Mouse (Mus musculus) hematopoietic stem cell, adult 5-6 weeks (primary cell): ENCODE results near the gene Trim24. TPM values are rescaled to one million over a fixed set of nuclear protein-coding genes. Genes with fewer than 3 reads are reported as not detected.

Experiments
- ATAC-seq, 2 experiments: fragments of 125-278 bp in 1 of 2; replicated peaks in 1 of 2; 2 replicates each; pipeline ENCODE4 v1.8.0; 2016 to 2017; ENCODE audit warnings: inconsistent platforms in 2 of 2, mild to moderate bottlenecking in 2 of 2, moderate number of reproducible peaks in 2 of 2, low read depth in 1 of 2, moderate TSS enrichment in 1 of 2; ENCODE audit not compliant: low FRiP score in 2 of 2, poor library complexity in 2 of 2, severe bottlenecking in 2 of 2, insufficient read depth in 1 of 2, low TSS enrichment in 1 of 2
- total RNA-seq: library from RNA; stranded (forward); fragments of 172-1452, 232-1000 nt; gene quantifications from 2 replicates; pipeline ENCODE4 v1.2.3, GENCODE M21; 2017

Trim24 gene
- total RNA-seq, 1 experiment from 2014 or later: 46.1 TPM

DNA sequence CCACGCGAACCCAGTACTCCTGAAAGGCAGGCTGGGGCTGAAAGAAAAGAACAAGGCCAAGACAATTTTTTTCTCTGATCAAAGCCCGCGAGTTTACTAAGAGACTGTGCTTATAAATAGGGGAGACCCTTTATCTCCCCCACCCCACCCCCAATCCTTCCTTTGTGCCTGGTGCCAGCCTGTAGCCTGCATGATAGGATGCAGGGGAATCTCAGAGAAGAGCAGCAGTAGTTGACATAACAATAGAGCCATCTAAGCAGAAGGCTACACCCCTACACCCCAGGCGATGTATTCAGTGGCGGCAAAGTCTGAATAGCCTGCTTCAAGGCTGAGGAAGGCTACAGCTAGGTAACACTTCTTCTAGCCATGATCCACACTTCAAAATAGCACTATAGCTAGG lies 65.9 kb downstream of the Trim24 start:
- no peak for ATAC-seq

DNA sequence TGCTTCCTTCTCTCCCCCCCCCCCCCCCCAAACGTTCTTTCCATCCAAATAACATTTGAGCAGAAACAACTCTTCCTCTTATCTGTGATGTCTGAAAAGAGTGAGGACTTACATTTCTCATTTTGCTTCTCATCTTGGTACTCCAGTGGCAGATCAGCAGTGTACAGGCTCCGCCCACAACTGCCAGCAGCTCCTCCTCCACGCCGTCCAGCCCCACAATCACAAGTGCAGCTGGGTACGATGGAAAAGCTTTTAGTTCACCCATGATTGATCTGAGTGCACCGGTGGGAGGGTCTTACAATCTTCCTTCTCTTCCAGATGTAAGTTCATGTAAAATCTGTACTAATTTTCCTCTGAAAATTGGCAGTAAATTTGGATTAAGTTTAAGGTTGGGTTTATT lies 80.7 kb downstream of the Trim24 start:
- ATAC-seq: no peak

DNA sequence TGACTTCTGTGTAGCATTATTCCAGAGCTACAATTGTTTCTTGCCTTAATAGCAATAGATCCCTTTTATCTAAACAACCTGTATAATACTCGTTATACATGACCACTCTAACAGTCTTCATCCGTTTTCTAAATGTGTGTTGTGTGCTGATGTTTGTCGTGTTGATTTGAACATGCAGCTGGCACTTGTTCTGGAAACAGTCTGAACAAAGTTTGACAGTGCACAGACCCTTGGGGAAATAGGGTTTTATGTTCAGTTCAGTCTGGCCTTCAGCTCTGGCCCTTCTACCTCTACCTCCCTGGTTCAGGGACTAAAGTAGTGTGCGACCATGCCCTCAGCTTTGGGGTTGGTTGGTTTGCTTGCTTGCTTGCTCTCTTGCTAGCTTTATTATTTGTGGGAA lies 96.8 kb downstream of the Trim24 start:
- ATAC-seq: no peak

DNA sequence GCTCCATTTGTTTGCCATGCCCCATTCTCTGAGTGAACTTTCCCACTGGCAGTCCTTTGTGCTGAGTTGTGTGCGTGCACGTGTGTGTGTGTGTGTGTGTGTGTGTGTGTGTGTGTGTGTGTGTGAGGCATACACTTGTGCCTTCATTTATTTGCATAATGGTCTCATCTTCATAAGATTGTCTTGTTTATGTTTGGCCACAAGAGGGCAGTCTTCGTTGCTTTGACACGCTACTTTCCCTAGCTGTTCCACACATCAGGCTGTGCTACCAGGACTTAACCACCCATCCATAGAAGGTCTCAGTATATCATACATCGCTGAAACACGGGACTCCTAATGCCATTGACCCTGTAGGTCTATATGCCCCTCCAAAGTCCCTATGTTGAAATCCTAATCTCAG lies 136.8 kb downstream of the Trim24 start:
- ATAC-seq: peak; percentile 46 to 62; a peak in 3 of 4 replicates

DNA sequence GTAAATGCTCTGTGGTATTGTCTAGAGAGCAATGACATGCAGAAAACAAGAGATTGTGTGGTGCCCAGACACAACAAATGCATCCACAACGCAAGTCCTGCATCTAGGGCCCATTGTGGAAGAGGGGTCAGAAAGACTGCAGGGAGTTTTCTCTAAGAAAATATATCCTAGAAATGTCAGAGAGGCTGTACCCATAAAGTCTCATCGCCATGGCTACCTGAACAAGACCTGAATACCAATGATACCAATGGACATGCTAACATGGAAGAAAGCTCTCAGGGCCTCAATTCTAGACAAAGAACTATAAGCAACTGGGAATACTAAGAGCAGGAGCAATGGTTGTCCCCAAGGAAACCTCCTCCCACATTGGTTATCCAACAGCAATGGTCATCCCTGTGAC lies 142.2 kb downstream of the Trim24 start:
- no peak for ATAC-seq

Other genes starting within 250 kb of the Trim24 start
- not detected in 2 replicates for gene Svopl, start 176.2 kb downstream of the Trim24 start, total RNA-seq
- not detected in 2 replicates for gene Tmem213, start 238.4 kb downstream of the Trim24 start, total RNA-seq